Mouse (Mus musculus): ENCODE data around the gene Slc24a2.

DNA sequence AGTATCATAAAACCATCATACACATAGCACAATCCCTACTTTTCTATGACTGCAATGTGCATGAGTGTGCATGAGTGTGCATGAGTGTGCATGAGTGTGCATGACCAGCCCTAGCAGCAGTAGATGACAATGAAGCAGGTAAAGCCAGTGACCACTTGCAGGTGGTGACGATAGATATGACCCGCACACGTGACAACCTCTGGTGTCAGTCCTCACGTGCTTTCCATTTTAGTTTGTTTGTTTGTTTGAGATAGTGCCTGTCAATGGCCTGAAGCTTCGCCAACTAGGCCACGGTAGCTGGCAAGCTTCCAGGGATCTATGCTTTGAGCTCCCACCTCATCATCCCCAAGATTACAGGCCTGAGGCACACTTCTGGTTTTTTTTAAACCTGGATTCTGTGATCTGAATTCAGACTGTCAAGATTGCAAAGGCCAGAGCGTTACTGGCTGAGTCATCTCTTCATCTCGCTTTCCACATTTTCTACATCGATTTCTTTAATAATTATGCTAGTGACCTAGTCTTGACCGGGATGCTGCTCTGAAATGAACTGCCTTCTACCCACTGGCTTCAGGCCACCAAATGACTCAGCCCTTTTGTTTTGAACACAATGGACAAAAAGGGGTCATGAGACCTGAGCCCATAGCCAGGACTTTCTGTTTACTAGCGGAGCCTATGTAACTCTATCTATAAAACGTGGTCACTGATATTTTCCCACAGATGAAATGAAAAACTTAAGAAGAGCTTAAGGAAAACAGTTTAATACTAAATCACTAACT is 88.5 kb downstream of the Slc24a2 start:
- TF ChIP-seq CTCF (IDR thresholded peaks at IDR 0.05; ENCODE audit: control insufficient read depth, insufficient read depth, insufficient read length) = no peak
- no peak for TF ChIP-seq USF1 (IDR thresholded peaks at IDR 0.05; ENCODE audit: low read depth)
- TF ChIP-seq MAX (IDR thresholded peaks at IDR 0.05) = no peak
- no peak for TF ChIP-seq CEBPB (IDR thresholded peaks at IDR 0.05; ENCODE audit: low read depth)
- TF ChIP-seq MYOD1 (IDR thresholded peaks at IDR 0.05; ENCODE audit: control insufficient read depth, insufficient read length, low read depth) = no peak
- TF ChIP-seq FOSL1 (IDR thresholded peaks at IDR 0.05; ENCODE audit: insufficient read depth, low read length, poor library complexity, severe bottlenecking) = no peak
- no peak for TF ChIP-seq MYOG (IDR thresholded peaks at IDR 0.05; ENCODE audit: control insufficient read depth, extremely low read depth, insufficient read length)
